Mouse (Mus musculus) frontal cortex, postnatal 36 days (tissue): ENCODE measurements at regions not wholly inside any gene's neighbourhood (a gene's known extent, or its start where the extent isn't known, plus 50 kb on each side); places are given as distances from the start of the nearest gene placed in this dataset.
A peak's percentile ranks its signal among the peaks of the same experiment; 100 is the strongest.

Source experiments
- DNase-seq, 2 experiments: peaks; one replicate each; pipeline ENCODE4 v3.0.0; 2022; ENCODE audit warnings: low spot score in 2 of 2

DNA sequence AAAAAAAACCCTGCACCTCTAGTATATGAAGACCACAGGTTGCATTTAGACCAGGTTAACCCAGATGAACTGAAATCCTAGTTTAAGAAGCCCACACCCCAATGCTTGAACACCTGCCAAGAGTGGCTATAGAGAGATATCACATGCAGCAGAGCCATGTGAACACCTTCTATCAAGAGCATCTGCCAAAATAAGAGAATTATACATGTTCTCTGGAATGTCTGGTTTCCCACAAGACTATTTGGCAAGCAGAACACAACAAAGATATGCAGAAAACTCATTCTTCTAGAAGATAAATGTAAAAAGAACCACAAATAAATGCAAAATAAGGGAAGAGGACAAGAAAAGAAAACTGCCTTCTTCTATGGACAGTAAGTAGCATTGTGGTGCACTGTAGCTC is 107.7 kb upstream of the Dab2 start:
- no peak for DNase-seq

DNA sequence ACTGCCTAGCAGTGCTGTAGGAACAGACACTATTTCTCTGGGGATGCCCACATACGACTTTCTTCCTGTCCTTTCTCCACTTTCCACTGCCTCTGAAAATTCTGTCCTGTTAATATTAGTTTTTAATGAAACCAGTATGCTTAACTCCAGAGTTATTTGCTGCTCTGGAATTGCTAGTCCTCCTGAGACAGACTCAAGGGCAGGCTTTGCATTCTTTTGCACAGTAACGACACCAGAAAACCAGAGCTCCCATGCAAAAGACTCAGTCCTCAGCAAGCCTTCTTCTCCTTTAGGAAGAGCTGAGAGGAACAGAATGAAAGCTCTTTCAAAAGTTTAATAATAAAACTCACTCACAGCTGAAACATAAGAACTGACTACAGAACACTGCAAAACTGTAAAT is 92.3 kb upstream of the Dab2 start:
- DNase-seq, result no peak

DNA sequence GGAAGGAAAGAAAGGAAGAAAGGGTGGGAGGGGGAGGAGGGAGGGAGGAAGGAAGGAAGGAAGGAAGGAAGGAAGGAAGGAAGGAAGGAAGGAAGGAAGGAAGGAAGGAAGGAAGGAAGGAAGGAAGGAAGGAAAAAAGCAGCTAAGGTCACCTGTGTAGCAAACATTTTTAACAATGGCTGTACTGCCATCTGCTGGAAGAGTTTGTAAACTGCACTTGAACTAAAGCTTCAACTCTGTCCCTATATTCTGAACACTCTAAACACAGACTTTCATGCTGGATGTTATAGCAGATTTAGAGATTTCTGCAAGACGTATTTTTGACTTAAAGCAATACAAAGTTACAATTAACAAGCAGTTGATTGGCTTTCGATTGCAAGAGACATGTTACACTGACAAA is 90.3 kb upstream of the Dab2 start:
- peak; percentile 29 to 52 for DNase-seq

DNA sequence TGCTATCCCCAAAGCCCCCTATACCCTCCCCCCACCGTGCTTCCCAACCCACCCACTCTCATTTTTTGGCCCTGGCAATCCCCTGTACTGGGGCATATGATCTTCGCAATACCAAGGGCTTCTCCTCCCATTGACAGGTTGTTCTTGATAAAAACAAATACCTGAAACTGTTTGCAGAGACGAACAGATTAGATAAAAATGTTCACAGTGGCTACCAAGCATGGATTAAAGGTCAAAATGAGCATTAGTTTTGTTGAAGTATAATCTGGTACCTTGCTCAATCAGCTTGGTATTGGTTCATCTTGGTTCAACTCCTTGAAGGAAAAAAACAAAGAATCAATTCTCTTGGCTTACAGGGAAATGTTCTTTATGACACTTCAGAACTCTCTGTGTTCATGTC is 81.5 kb upstream of the Dab2 start:
- DNase-seq, result no peak

DNA sequence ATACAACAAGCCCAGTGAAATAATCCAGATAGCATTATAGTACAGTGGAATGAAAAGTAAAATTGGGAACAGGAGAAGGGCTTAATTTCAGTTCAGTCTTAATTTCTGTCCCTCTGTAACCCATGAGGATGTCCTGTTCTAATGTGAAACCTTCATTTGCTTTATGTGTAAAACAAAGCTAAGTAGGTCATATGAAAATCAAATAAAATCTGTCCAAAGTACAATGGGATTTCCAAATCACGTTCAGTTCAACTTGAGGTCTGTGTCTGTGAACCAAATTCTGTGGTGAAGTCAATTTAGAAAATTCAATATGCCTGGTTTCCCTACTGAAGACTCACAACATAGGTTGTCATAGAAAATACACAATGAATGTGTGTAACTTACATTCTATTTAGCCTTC is 74.4 kb upstream of the Dab2 start:
- no peak for DNase-seq

DNA sequence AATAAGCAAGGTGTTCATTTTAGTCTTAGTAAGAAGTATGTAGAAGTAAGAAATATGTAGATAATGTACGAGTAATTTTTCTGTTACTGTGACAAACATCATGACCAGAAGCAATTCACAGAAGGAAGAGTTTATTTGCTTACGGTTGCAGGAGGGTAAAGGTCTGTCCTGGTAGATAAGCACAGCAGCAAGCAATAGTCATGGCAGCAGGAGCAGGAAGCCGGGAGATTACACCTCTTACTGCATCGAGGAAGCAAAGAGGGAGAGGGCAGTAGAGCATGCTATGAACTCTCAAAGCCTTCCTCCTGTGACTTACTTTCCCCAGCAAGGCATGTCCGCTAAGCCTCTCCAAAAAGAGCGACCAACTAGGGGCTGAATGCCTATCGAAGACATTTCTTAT is 69.0 kb upstream of the Dab2 start:
- DNase-seq, result no peak

DNA sequence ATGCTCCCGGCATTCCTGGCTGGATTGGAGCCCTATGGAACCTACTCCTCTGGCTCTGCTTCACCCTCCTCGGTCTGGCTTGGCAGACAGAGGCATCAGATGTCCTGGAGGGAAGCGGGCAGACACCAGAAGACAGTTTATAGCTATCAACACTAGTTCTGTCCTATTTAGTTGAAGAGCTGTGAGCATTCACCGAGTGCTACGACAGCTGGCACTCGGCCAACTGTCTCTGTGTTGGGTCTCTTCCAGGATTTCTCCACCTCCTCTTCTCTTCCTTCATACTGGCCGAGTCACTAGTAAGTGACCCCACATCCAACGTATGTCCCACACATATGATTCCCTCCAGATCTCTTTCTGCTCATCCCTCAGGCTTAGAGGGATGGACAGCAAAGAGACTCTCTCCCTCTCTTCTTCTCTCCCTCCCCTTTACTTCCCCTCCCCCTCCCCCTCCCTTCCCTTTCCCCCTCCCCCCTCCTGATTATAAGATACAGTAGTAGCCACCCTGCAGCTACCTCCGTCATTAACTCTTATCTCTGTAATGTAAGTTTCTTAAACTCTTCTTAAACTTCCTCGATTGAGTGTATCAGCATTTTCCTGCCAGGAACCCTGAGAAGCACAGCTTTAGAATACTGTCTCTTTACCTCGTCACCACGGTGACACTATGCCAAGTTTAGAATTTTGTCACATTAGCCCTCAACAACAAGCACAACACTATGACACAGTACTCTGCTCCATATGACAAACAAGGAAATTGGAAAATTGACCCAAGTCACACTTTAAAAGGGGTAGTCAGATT is 68.1 kb upstream of the Dab2 start:
- DNase-seq, result peak in 1 of 2 experiments; percentile 15

DNA sequence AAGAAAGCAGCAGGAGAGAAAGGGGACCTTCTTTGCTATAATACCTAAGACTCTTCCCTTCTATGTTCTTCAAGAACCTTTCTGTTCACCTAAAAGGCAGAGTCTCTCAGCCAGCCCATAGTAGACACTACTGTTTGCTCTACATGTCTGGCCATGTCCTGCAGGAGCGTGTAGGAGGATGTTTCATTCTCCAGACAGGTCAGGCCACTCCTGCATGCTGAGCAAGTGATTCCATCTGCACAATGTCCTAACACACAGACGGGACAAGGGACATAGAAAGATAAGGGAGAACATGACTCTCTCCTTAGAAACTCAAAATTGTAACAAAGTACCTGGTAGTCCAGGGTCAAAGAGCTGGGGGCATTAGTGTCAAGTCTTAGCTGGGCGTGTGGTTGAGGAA is 66.0 kb upstream of the Dab2 start:
- DNase-seq, result no peak

DNA sequence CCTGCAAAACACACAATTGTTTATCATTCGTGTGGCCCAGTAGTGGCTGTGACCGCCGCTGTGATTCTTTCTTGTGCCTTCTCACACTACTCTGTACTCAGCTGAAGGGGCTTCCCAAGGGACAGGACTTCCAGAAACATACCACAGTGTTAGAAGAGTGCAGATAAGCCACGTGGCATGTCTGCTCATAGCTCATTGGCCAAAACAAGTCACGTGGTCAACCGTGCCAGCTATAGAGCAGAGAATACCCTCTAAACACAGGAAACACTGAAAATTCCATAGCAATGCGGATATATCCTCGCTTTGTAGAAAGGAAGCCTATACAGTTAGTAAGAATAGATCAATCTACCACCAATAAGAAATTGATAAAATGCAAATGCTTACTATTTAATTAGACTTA is 63.0 kb upstream of the Dab2 start:
- DNase-seq, result no peak

DNA sequence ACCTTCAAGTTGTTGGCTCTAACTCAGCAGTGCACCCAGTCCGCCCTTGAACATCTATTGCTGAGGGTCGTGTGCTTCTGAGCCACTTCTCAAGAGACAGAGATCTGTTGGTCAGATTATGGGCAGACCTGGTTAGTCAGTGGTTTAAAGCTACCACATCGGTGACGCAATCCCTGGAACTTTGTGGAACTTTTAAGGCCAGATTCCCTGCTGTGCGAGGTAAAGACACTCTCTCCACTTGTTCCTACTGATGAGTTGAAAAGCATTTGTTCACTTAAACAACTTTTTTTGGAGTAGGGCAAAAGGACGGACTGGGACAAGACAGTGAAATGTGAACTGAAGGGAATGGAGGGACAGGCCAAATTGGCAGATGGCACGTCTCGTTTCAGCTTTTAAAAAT is 61.9 kb upstream of the Dab2 start:
- no peak for DNase-seq

DNA sequence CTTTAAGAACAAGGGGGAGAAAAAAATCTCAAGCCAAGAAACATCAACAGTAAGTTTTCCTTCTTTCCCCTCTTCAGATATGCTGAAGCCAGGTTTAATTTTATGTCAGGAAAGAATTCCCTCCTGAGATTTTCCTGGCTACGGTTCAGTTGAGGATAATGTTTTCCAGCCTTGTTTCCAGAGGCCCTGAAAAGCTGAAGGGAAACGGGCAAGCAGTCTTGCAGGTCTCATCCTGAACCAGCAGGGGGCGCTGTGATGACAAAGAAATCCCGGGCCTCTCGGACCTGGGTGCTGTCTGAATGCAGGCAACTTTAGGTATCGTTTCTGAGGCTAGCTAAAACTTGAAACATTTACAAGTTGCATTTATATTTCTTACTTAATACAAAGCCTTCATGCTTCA is 61.5 kb upstream of the Dab2 start:
- DNase-seq, result peak; percentile 80 to 81

DNA sequence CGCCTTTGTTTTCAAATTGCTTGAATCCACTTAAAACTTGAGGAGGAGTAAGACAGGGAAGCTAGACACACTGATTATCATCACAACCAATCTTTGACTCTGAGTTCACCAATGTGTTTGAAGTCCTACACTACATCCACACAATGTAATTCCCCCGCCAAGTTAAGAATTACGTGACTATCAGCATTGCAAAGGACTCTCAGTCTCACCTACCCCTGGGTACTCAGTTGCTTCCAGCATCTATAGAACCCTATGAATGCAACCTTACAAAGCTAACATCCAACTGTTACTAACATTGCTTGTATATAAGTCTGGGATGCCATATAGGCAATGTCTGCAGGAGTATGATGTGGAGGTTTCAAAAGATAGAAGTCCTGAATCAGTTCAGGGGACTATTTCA is 60.8 kb upstream of the Dab2 start:
- no peak for DNase-seq

DNA sequence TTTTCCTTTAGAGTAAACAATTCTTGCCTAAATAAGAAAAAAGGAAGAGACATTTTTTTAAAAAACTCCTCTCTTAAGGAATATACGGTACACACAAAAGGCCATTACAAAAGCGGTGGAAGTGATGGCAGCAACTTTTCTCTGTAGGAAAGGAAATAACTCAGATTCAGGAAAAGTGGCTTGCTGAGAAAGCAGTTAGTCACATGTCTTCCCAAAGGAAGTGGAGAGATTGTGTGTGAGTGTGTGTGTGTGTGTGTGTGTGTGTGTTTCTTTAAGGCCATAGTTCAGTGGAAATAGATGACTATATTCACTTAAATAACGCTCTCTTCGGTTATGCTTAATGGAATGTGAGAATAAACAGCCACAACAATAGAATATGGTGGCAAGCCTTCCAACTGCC is 57.5 kb upstream of the Dab2 start:
- DNase-seq, result no peak

DNA sequence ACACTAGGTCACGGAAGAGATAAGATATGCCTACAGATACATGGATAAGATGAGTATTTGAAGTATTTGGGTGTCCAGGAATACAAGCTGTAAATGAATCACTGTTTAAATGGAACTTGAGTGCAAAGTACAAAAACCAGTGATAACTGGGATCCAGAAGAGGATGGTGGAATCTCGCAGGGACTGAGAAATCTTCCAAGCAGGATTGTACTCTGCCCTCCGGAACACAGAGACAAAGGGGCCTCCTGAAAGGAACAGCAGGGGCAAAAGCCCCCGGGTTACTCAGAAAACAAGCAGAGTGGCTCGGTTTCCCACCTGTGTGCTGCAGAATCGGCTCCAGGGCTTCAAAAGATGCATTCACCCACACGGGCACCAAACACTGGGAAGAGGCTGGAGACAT is 55.2 kb upstream of the Dab2 start:
- DNase-seq, result no peak

DNA sequence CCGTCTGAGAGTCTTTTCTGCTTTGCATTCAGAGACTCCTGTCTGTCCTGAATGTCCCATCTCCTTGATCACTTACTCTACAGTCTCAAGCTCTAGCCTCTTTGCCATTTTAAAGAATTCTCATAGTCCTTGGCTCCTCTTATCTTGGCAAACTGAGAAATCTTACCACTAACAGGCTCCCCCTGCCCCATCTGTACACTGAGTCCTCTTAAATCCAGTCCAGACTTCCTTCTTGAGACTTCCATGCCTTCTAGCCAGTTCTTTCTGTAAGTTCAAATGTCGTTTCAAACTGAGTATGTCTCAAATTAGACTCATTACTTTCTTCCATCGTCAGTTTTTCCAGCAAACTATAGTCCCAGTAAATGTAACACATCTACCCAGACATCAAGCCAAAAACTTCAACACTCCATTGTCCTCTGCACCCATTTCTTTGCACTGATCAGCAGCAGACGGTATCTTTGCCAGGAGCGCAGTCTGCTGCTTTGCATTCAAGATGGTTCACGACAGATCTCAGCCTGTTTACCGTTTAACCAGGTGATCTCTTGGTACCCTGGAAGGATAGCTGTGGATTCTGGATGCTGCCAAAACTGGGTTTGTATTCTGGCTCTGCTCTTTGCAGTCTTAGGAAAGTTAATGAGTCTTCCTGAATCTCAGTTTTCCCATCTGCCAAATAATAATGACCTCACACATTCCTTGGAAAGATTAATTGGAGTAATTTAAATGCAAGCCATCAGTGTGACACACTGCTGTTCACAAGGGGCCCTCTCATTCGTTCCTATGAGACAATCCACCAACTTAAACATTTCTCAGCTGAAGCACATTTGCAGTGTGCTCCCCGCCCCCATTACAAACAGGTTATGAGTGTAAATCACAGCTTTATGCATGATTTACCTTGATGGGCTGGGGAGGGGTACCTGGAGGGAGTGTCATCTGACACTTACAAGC is 53.4 kb upstream of the Dab2 start:
- no peak for DNase-seq

DNA sequence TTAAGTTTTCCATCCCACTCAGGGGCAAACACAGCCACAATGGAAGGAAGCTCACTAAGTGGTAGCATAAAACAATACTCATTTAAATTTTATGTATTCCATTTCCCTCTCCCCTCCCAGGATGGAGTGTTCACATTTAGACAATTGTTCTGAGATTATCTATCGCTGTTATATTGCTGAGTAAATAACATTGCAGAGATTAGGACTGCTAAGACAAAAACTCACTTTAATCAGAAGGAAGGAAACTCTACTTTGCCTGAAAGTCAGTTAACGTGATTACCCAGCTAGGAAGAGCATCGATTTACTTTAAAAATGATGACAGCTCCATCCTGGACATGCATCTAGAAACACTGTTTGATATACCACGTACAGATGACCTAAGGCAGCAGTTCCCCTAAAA is 51.1 kb upstream of the Dab2 start:
- DNase-seq, result no peak
